Mouse (Mus musculus): ENCODE results near the gene Pogk. TPM values are rescaled to one million over a fixed set of nuclear protein-coding genes. Genes with fewer than 3 reads are reported as not detected.

The Pogk gene
- total and polyA plus RNA-seq, 3 experiments = 11.5 to 14.1 TPM; not detected in 1

DNA sequence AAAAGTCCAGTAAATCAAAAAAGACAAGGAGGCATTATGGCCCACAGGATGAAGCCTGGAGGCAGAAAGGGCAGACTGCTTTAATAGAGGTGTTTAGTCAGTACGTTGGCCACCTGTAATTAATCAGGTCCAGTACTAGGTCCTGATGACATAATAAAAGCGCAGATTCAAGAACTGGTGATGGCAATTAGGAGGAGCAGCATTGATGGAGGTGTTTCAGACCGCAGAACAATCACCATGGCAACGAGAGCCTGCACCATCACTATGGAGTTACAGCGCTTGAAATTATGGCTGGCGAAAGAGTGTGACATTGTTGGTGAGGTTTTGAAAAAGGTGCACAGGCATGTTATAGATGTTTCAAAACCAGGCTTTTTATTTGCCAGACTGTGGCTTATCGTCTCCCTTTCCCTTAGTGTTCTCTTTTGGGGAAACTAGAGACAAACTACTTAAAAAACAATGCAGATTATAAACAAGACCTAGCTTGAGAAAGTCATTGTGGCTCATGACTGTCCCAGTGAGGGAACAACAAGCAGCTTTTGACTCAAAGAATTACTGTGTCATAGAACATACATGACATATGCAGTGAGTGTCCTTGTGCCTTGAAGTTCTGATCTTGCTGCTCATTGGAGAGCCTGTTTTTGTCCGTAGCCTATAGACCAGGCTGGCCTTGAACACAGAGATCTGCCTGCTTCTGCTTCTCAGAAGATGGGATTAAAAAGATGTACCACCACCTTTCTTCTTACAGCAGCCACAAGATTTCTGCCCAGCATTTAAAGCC lies 65.2 kb downstream of the Pogk start:
- H3K9ac ChIP-seq (ENCODE audit: control insufficient read depth, low read depth, low read length, poor library complexity, severe bottlenecking) = no peak overlapping the region

DNA sequence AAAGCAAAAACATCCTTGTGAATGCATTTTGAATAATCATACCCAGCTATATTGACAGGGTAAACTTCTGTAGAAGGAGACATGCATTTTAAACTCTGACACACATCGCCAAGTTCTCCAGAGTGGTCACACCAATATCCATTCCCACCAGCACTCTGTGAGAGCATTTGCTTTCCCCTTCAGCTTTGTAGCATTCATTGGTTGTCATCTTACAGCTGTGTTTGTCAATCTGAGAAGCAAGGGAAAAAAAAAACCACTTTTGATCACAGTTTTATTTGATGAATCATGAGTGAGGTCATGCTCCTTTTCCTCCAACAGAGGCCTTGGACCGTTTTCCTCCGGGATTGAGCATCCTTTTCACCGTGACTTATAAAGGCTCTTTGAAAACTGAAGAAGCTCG lies 66.1 kb downstream of the Pogk start:
- Histone ChIP-seq H3K36me3 (ENCODE audit: control insufficient read depth in 1 of 2, insufficient read depth in 2 of 2, low read length in 2 of 2) (no peaks in the 10 kb centered on the region), H3K9me3 (replicated peaks; ENCODE audit: insufficient read depth, low read length) (no peaks in the 10 kb centered on the region), H3K4me3 (ENCODE audit: control insufficient read depth in 1 of 2, insufficient read depth in 1 of 2, low read depth in 2 of 2, low read length in 2 of 2) (no peak overlapping the region), H3K27ac (ENCODE audit: control insufficient read depth, low read depth, low read length) (no peak overlapping the region), H3K79me2 (ENCODE audit: control insufficient read depth, insufficient read depth, low read length, poor library complexity) (no peaks in the 10 kb centered on the region), H3K9ac (ENCODE audit: control insufficient read depth, low read depth, low read length, poor library complexity, severe bottlenecking) (no peak overlapping the region), H3K4me1 (ENCODE audit: control insufficient read depth in 1 of 2, insufficient read depth in 2 of 2, low read length in 2 of 2) (no peaks in the 10 kb centered on the region), H3K27me3 (ENCODE audit: control insufficient read depth in 1 of 2, insufficient read depth in 2 of 2, low read length in 2 of 2) (peaks cover 0 to 3% of the 10 kb centered on the region in 2 experiments; a peak in 2 of 4 replicates)
- TF ChIP-seq POLR2A (IDR thresholded peaks at IDR 0.05; ENCODE audit: control insufficient read depth in 1 of 2, insufficient read depth in 1 of 2, low read depth in 1 of 2, low read length in 2 of 2, poor library complexity in 1 of 2) (no peak), MAX (IDR thresholded peaks at IDR 0.05; ENCODE audit: low read length) (no peak)
- DNase-seq (ENCODE audit: low read depth, low spot score) = no peak

More for the DNA sequence above, 65.2 kb downstream of the Pogk start:
- DNase-seq (ENCODE audit: low read depth, low spot score) = no peak
- Histone ChIP-seq H3K79me2 (ENCODE audit: control insufficient read depth, insufficient read depth, low read length, poor library complexity) (no peaks in the 10 kb centered on the region), H3K9me3 (replicated peaks; ENCODE audit: insufficient read depth, low read length) (no peaks in the 10 kb centered on the region), H3K4me3 (ENCODE audit: control insufficient read depth in 1 of 2, insufficient read depth in 1 of 2, low read depth in 2 of 2, low read length in 2 of 2) (no peak overlapping the region), H3K27me3 (ENCODE audit: control insufficient read depth in 1 of 2, insufficient read depth in 2 of 2, low read length in 2 of 2) (peaks cover 0 to 3% of the 10 kb centered on the region in 2 experiments; a peak in 2 of 4 replicates), H3K27ac (ENCODE audit: control insufficient read depth, low read depth, low read length) (no peak overlapping the region), H3K4me1 (ENCODE audit: control insufficient read depth in 1 of 2, insufficient read depth in 2 of 2, low read length in 2 of 2) (no peaks in the 10 kb centered on the region), H3K36me3 (ENCODE audit: control insufficient read depth in 1 of 2, insufficient read depth in 2 of 2, low read length in 2 of 2) (no peaks in the 10 kb centered on the region)
- TF ChIP-seq E2F4 (IDR thresholded peaks at IDR 0.05; ENCODE audit: borderline replicate concordance, low read depth, low read length) (no peak), SMC3 (IDR thresholded peaks at IDR 0.05; ENCODE audit: low read depth, low read length) (no peak), MYB (IDR thresholded peaks at IDR 0.05; ENCODE audit: low read depth, low read length) (no peak), MAX (IDR thresholded peaks at IDR 0.05; ENCODE audit: low read length) (no peak), BHLHE40 (IDR thresholded peaks at IDR 0.05; ENCODE audit: borderline replicate concordance, low read depth, low read length) (no peak), GATA1 (IDR thresholded peaks at IDR 0.05; ENCODE audit: low read depth, low read length) (no peak), CHD1 (IDR thresholded peaks at IDR 0.05; ENCODE audit: low read depth, low read length) (no peak), ZMIZ1 (IDR thresholded peaks at IDR 0.05; ENCODE audit: low read depth, low read length) (no peak), NRF1 (IDR thresholded peaks at IDR 0.05; ENCODE audit: insufficient read depth, low read depth, low read length, poor library complexity, severe bottlenecking) (no peak), ELF1 (IDR thresholded peaks at IDR 0.05; ENCODE audit: low read depth, low read length) (no peak)

DNA sequence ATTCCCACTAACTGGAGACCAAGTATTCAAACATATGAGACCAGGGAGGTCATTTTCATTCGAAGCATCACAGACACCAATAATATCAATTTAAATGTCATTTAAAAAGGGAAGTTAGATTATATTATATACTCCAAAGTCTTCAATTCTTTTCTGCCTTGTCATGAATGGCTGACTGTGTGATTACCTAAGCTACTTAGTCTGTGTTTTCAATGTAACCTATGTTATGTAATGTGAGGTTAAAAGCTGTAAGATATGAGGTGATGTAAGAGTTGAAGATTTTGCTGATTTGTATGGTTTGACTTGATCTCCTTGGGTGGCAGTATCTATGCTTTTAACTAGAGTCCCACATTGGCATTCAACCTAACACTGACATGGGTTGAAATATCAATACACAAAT lies 67.1 kb downstream of the Pogk start:
- no peaks in the 10 kb centered on the region for H3K79me2 ChIP-seq (ENCODE audit: control insufficient read depth, insufficient read depth, low read length, poor library complexity)
- no peak overlapping the region for H3K9ac ChIP-seq (ENCODE audit: control insufficient read depth, low read depth, low read length, poor library complexity, severe bottlenecking)
- H3K27me3 ChIP-seq (ENCODE audit: control insufficient read depth in 1 of 2, insufficient read depth in 2 of 2, low read length in 2 of 2) = peaks cover 0 to 2% of the 10 kb centered on the region in 2 experiments; a peak in 2 of 4 replicates
- no peaks in the 10 kb centered on the region for H3K4me1 ChIP-seq (ENCODE audit: control insufficient read depth in 1 of 2, insufficient read depth in 2 of 2, low read length in 2 of 2)
- H3K27ac ChIP-seq (ENCODE audit: control insufficient read depth, low read depth, low read length) = no peak overlapping the region
- no peak for DNase-seq (ENCODE audit: low read depth, low spot score)
- TF ChIP-seq ZNF384 (IDR thresholded peaks at IDR 0.05; ENCODE audit: low read depth, low read length) = no peak
- no peak for TF ChIP-seq RAD21 (IDR thresholded peaks at IDR 0.05; ENCODE audit: low read depth, low read length)
- TF ChIP-seq TCF12 (IDR thresholded peaks at IDR 0.05; ENCODE audit: low read depth, low read length) = no peak
- TF ChIP-seq UBTF (IDR thresholded peaks at IDR 0.05; ENCODE audit: borderline replicate concordance, insufficient read depth, low read depth, low read length) = no peak
- no peak for TF ChIP-seq MXI1 (IDR thresholded peaks at IDR 0.05; ENCODE audit: low read depth, low read length)
- TF ChIP-seq BHLHE40 (IDR thresholded peaks at IDR 0.05; ENCODE audit: borderline replicate concordance, low read depth, low read length) = no peak
- no peak for TF ChIP-seq POLR2A (IDR thresholded peaks at IDR 0.05; ENCODE audit: control insufficient read depth in 1 of 2, insufficient read depth in 1 of 2, low read depth in 1 of 2, low read length in 2 of 2, poor library complexity in 1 of 2)
- no peak for TF ChIP-seq NRF1 (IDR thresholded peaks at IDR 0.05; ENCODE audit: insufficient read depth, low read depth, low read length, poor library complexity, severe bottlenecking)
- TF ChIP-seq POLR2AphosphoS5 (IDR thresholded peaks at IDR 0.05; ENCODE audit: borderline replicate concordance, low read depth, low read length) = no peak
- no peak for TF ChIP-seq E2F4 (IDR thresholded peaks at IDR 0.05; ENCODE audit: borderline replicate concordance, low read depth, low read length)
- no peak for TF ChIP-seq JUND (IDR thresholded peaks at IDR 0.05; ENCODE audit: low read depth, low read length)
- H3K36me3 ChIP-seq (ENCODE audit: control insufficient read depth in 1 of 2, insufficient read depth in 2 of 2, low read length in 2 of 2) = no peaks in the 10 kb centered on the region
- H3K9me3 ChIP-seq (replicated peaks; ENCODE audit: insufficient read depth, low read length) = no peaks in the 10 kb centered on the region
- no peak overlapping the region for H3K4me3 ChIP-seq (ENCODE audit: control insufficient read depth in 1 of 2, insufficient read depth in 1 of 2, low read depth in 2 of 2, low read length in 2 of 2)
